Mouse (Mus musculus): ENCODE measurements around the gene Fkbpl. TPM values are rescaled to one million over a fixed set of nuclear protein-coding genes. Genes with fewer than 3 reads are reported as not detected.

Fkbpl gene
- polyA plus RNA-seq (2014; fragmentation: Nextera tagmentation; extraction: Ambion mirVana): 11.5 and 14.8 TPM in 2 replicates

GRCm38 (mm10) chr17:34644608-34645007, at the start of gene Fkbpl:
Gene Fkbpl (plus strand): TSS chr17:34644764.
- Histone ChIP-seq H3K4me1 (ENCODE audit: control insufficient read depth, insufficient read depth, low read length) (peaks cover 20% of the 10 kb centered on the region), H3K27me3 (ENCODE audit: control insufficient read depth, insufficient read depth, low read length) (no peaks in the 10 kb centered on the region), H3K27ac (ENCODE audit: low read depth, low read length) (peak within 1 kb of the TSS; percentile 31; the same call in 1 of the 2 replicates), H3K4me3 (ENCODE audit: low read depth, low read length) (peak within 1 kb of the TSS; percentile 47), H3K4me2 (ENCODE audit: low read depth, low read length) (peak within 1 kb of the TSS; percentile 47), H3K9me3 (ENCODE audit: control insufficient read depth, low read length) (no peaks in the 10 kb centered on the region), H3K9ac (replicated peaks; ENCODE audit: low read depth, low read length) (peak within 1 kb of the TSS; percentile 43), H3K36me3 (ENCODE audit: control insufficient read depth, insufficient read depth, low read length) (no peaks in the 10 kb centered on the region)
- ATAC-seq (ENCODE audit: low read depth): peak; percentile 81
- WGBS: under 1% methylated on average over 16 of the region's 16 CpGs

- WGBS: 77% methylated on average over 8 of the region's 8 CpGs
Observed at GRCm38 (mm10) chr17:34596098-34596497, 48.5 kb upstream of the Fkbpl start.

GRCm38 (mm10) chr17:34597566-34598095, 46.9 kb upstream of the Fkbpl start, which contains the start of gene Ager:
Gene Ager (plus strand): TSS chr17:34597862.
- Histone ChIP-seq H3K9ac (replicated peaks; ENCODE audit: low read depth, low read length) (no peak within 1 kb of the TSS), H3K4me3 (ENCODE audit: low read depth, low read length) (no peak within 1 kb of the TSS), H3K27me3 (ENCODE audit: control insufficient read depth, insufficient read depth, low read length) (no peaks in the 10 kb centered on the region), H3K4me2 (ENCODE audit: low read depth, low read length) (no peak within 1 kb of the TSS), H3K27ac (ENCODE audit: low read depth, low read length) (no peak within 1 kb of the TSS), H3K9me3 (ENCODE audit: control insufficient read depth, low read length) (no peaks in the 10 kb centered on the region), H3K36me3 (ENCODE audit: control insufficient read depth, insufficient read depth, low read length) (peaks cover 20% of the 10 kb centered on the region; the same call in 1 of the 2 replicates), H3K4me1 (ENCODE audit: control insufficient read depth, insufficient read depth, low read length) (peaks cover 25% of the 10 kb centered on the region)
- WGBS: 22% methylated on average over 6 of the region's 6 CpGs
- ATAC-seq (ENCODE audit: low read depth): no peak

More at GRCm38 (mm10) chr17:34596098-34596497, 48.5 kb upstream of the Fkbpl start:
- H3K9ac ChIP-seq (replicated peaks; ENCODE audit: low read depth, low read length): no peak overlapping the region
- no peaks in the 10 kb centered on the region; the same call in 1 of the 2 replicates for H3K27me3 ChIP-seq (ENCODE audit: control insufficient read depth, insufficient read depth, low read length)
- no peak overlapping the region for H3K4me2 ChIP-seq (ENCODE audit: low read depth, low read length)
- H3K4me1 ChIP-seq (ENCODE audit: control insufficient read depth, insufficient read depth, low read length): peaks cover 25% of the 10 kb centered on the region
- no peak overlapping the region for H3K27ac ChIP-seq (ENCODE audit: low read depth, low read length)
- H3K9me3 ChIP-seq (ENCODE audit: control insufficient read depth, low read length): no peaks in the 10 kb centered on the region
- H3K4me3 ChIP-seq (ENCODE audit: low read depth, low read length): no peak overlapping the region
- peaks cover 17% of the 10 kb centered on the region; the same call in 1 of the 2 replicates for H3K36me3 ChIP-seq (ENCODE audit: control insufficient read depth, insufficient read depth, low read length)
- no peak for ATAC-seq (ENCODE audit: low read depth)

- Histone ChIP-seq H3K36me3 (ENCODE audit: control insufficient read depth, insufficient read depth, low read length) (peaks cover 18% of the 10 kb centered on the region; the same call in 1 of the 2 replicates), H3K9ac (replicated peaks; ENCODE audit: low read depth, low read length) (no peak overlapping the region), H3K4me2 (ENCODE audit: low read depth, low read length) (no peak overlapping the region), H3K4me1 (ENCODE audit: control insufficient read depth, insufficient read depth, low read length) (peaks cover 13% of the 10 kb centered on the region; the same call in 1 of the 2 replicates), H3K27me3 (ENCODE audit: control insufficient read depth, insufficient read depth, low read length) (no peaks in the 10 kb centered on the region), H3K27ac (ENCODE audit: low read depth, low read length) (no peak overlapping the region), H3K4me3 (ENCODE audit: low read depth, low read length) (no peak overlapping the region), H3K9me3 (ENCODE audit: control insufficient read depth, low read length) (no peaks in the 10 kb centered on the region)
- WGBS: 81% methylated on average over 9 of the region's 9 CpGs
- no peak for ATAC-seq (ENCODE audit: low read depth)
Observed at GRCm38 (mm10) chr17:34599891-34600290, 44.7 kb upstream of the Fkbpl start.

- H3K36me3 ChIP-seq (ENCODE audit: control insufficient read depth, insufficient read depth, low read length): peaks cover 8% of the 10 kb centered on the region; the same call in 1 of the 2 replicates
- no peak overlapping the region for H3K4me3 ChIP-seq (ENCODE audit: low read depth, low read length)
- H3K4me1 ChIP-seq (ENCODE audit: control insufficient read depth, insufficient read depth, low read length): peaks cover 18% of the 10 kb centered on the region
- H3K4me2 ChIP-seq (ENCODE audit: low read depth, low read length): peak overlapping the region; percentile 89; the same call in 1 of the 2 replicates
- ATAC-seq (ENCODE audit: low read depth): no peak
- WGBS: 89% methylated on average over 12 of the region's 12 CpGs
- no peak overlapping the region for H3K27ac ChIP-seq (ENCODE audit: low read depth, low read length)
- H3K9ac ChIP-seq (replicated peaks; ENCODE audit: low read depth, low read length): no peak overlapping the region
- H3K9me3 ChIP-seq (ENCODE audit: control insufficient read depth, low read length): no peaks in the 10 kb centered on the region
- no peaks in the 10 kb centered on the region for H3K27me3 ChIP-seq (ENCODE audit: control insufficient read depth, insufficient read depth, low read length)
Observed at GRCm38 (mm10) chr17:34601796-34602195, 42.8 kb upstream of the Fkbpl start.

GRCm38 (mm10) chr17:34603375-34604060, 41.0 kb upstream of the Fkbpl start, which contains the start of gene Rnf5:
Gene Rnf5 (minus strand): TSS chr17:34603690.
- Histone ChIP-seq H3K9me3 (ENCODE audit: control insufficient read depth, low read length) (no peaks in the 10 kb centered on the region), H3K4me1 (ENCODE audit: control insufficient read depth, insufficient read depth, low read length) (peaks cover 19% of the 10 kb centered on the region), H3K9ac (replicated peaks; ENCODE audit: low read depth, low read length) (peak within 1 kb of the TSS; percentile 96), H3K27ac (ENCODE audit: low read depth, low read length) (peak within 1 kb of the TSS; percentile 86), H3K27me3 (ENCODE audit: control insufficient read depth, insufficient read depth, low read length) (no peaks in the 10 kb centered on the region), H3K4me2 (ENCODE audit: low read depth, low read length) (peak within 1 kb of the TSS; percentile 97), H3K4me3 (ENCODE audit: low read depth, low read length) (peak within 1 kb of the TSS; percentile 90), H3K36me3 (ENCODE audit: control insufficient read depth, insufficient read depth, low read length) (peaks cover 8% of the 10 kb centered on the region; the same call in 1 of the 2 replicates)
- ATAC-seq (ENCODE audit: low read depth): peak; percentile 94
- WGBS: under 1% methylated on average over 28 of the region's 30 CpGs

GRCm38 (mm10) chr17:34604061-34604508, 40.5 kb upstream of the Fkbpl start, which contains the start of gene Agpat1:
Gene Agpat1 (plus strand): TSS chr17:34604262.
- Histone ChIP-seq H3K9me3 (ENCODE audit: control insufficient read depth, low read length) (no peaks in the 10 kb centered on the region), H3K4me2 (ENCODE audit: low read depth, low read length) (peak within 1 kb of the TSS; percentile 97), H3K4me3 (ENCODE audit: low read depth, low read length) (peak within 1 kb of the TSS; percentile 90), H3K27me3 (ENCODE audit: control insufficient read depth, insufficient read depth, low read length) (no peaks in the 10 kb centered on the region), H3K9ac (replicated peaks; ENCODE audit: low read depth, low read length) (peak within 1 kb of the TSS; percentile 96), H3K27ac (ENCODE audit: low read depth, low read length) (peak within 1 kb of the TSS; percentile 86), H3K36me3 (ENCODE audit: control insufficient read depth, insufficient read depth, low read length) (peaks cover 8% of the 10 kb centered on the region; the same call in 1 of the 2 replicates), H3K4me1 (ENCODE audit: control insufficient read depth, insufficient read depth, low read length) (peaks cover 23% of the 10 kb centered on the region)
- peak; percentile 86 for ATAC-seq (ENCODE audit: low read depth)
- WGBS: under 1% methylated on average over 35 of the region's 35 CpGs

- H3K36me3 ChIP-seq (ENCODE audit: control insufficient read depth, insufficient read depth, low read length): peaks cover 8% of the 10 kb centered on the region; the same call in 1 of the 2 replicates
- peak overlapping the region; percentile 96 for H3K9ac ChIP-seq (replicated peaks; ENCODE audit: low read depth, low read length)
- peak overlapping the region; percentile 90 for H3K4me3 ChIP-seq (ENCODE audit: low read depth, low read length)
- no peaks in the 10 kb centered on the region for H3K27me3 ChIP-seq (ENCODE audit: control insufficient read depth, insufficient read depth, low read length)
- H3K4me2 ChIP-seq (ENCODE audit: low read depth, low read length): peak overlapping the region; percentile 97
- no peak for ATAC-seq (ENCODE audit: low read depth)
- peak overlapping the region; percentile 86 for H3K27ac ChIP-seq (ENCODE audit: low read depth, low read length)
- 9% methylated on average over 24 of the region's 24 CpGs for WGBS
- no peaks in the 10 kb centered on the region for H3K9me3 ChIP-seq (ENCODE audit: control insufficient read depth, low read length)
- peaks cover 23% of the 10 kb centered on the region for H3K4me1 ChIP-seq (ENCODE audit: control insufficient read depth, insufficient read depth, low read length)
Observed at GRCm38 (mm10) chr17:34604511-34605237, 39.9 kb upstream of the Fkbpl start.
